Mouse (Mus musculus) heart, postnatal 0 days (tissue): ENCODE measurements around the gene Piwil1. TPM values are rescaled to one million over a fixed set of nuclear protein-coding genes. Genes with fewer than 3 reads are reported as not detected.

Experiments
- ATAC-seq: fragments of 200-750 bp; cut with Nextera tagmentation; 2 replicates; pipeline ENCODE4 v1.8.0; 2017; ENCODE audit warnings: low read depth, moderate number of reproducible peaks, moderate library complexity; ENCODE audit not compliant: insufficient read depth
- DNase-seq: peaks from one replicate; pipeline ENCODE4 v3.0.0-alpha.2; 2016; ENCODE audit warnings: low spot score
- H3K27ac ChIP-seq: fragments of 300-500 bp; sonication (generic); 2 replicates; pipeline ENCODE4 v1.5.1; 2014; ENCODE audit warnings: low read depth, mild to moderate bottlenecking
- H3K27me3 ChIP-seq: fragments of 300-500 bp; sonication (generic); 2 replicates; pipeline ENCODE4 v1.6.1; 2014; ENCODE audit warnings: low read length, mixed read lengths; ENCODE audit not compliant: control insufficient read depth, insufficient read depth
- H3K36me3 ChIP-seq: fragments of 300-500 bp; sonication (generic); replicated peaks from 2 replicates; pipeline ENCODE4 v1.6.1; 2014; ENCODE audit warnings: low read length, mixed read lengths; ENCODE audit not compliant: control insufficient read depth, insufficient read depth
- H3K4me1 ChIP-seq: fragments of 300-500 bp; sonication (generic); 2 replicates; pipeline ENCODE4 v1.6.1; 2014; ENCODE audit warnings: antibody characterized with exemption; ENCODE audit not compliant: control insufficient read depth, insufficient read depth
- H3K4me2 ChIP-seq: fragments of 300-500 bp; sonication (generic); 2 replicates; pipeline ENCODE4 v1.6.1; 2014; ENCODE audit warnings: low read depth, mild to moderate bottlenecking, low read length, moderate library complexity
- H3K4me3 ChIP-seq: fragments of 300-500 bp; sonication (generic); 2 replicates; pipeline ENCODE4 v1.5.1; 2014; ENCODE audit warnings: low read depth, low read length
- H3K9ac ChIP-seq: fragments of 300-500 bp; sonication (generic); replicated peaks from 2 replicates; pipeline ENCODE4 v1.6.1; 2014; ENCODE audit warnings: low read depth, low read length, mixed read lengths
- H3K9me3 ChIP-seq: fragments of 300-500 bp; sonication (generic); replicated peaks from 2 replicates; pipeline ENCODE4 v1.6.1; 2016; ENCODE audit warnings: low read length; ENCODE audit not compliant: control insufficient read depth
- CTCF ChIP-seq: IDR thresholded peaks from 2 replicates; pipeline ENCODE4 v1.5.1; 2016; ENCODE audit warnings: antibody characterized with exemption, control low read depth, low read depth
- EP300 ChIP-seq: IDR thresholded peaks from 2 replicates; pipeline ENCODE4 v1.6.1; 2016; ENCODE audit warnings: antibody characterized with exemption, low read depth
- WGBS: fragments of 180-500 bp; shearing (Covaris S2); extraction: QIAGEN DNeasy Blood & Tissue Kit; methylation state at CpG from one replicate; pipeline ENCODE4 v1.1.7; 2014; 5-methylcytosine and 5-hydroxymethylcytosine counted together
- polyA plus RNA-seq: library from polyadenylated mRNA; unstranded; fragments of >200 nt; fragmentation: Nextera tagmentation; extraction: Ambion mirVana; gene quantifications from 2 replicates; pipeline ENCODE4 v1.2.1, GENCODE M21; 2015
- total RNA-seq: library from RNA; depleted of rRNA; stranded (reverse); fragments of >200 nt; gene quantifications from 2 replicates; pipeline ENCODE4 v1.2.3, GENCODE M21; 2014; ENCODE audit warnings: low replicate concordance; rRNA removed

Gene Piwil1
- total RNA-seq = not detected in 2 replicates
- polyA plus RNA-seq = not detected in 2 replicates

DNA sequence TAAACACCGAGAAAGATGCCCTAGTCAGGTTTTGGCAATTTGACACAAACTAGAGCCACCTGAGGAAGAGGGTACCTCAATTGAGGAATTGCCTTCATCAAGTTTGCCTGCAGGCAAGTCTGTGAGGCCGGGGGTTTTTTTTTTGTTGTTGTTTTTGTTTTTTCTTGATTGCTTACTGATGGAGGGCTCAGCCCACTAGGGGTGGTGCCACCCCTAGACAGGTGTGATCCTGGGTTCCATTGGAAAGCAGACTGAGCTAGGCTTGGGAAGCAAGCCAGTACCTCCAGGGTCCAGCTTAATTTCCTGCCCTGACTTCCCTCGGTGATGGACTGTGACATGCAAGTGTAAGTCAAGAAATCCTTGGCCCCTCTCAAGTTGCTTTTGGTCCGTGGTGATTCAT lies at the start of gene Piwil1:
TSS of gene Piwil1 (plus strand) at position 301 of the 400 bp plus-strand sequence.
- Histone ChIP-seq H3K36me3 (no peaks in the 10 kb centered on the region), H3K27me3 (no peaks in the 10 kb centered on the region), H3K9ac (no peak within 1 kb of the TSS), H3K4me2 (no peak within 1 kb of the TSS), H3K9me3 (no peaks in the 10 kb centered on the region), H3K4me1 (no peaks in the 10 kb centered on the region), H3K4me3 (no peak within 1 kb of the TSS), H3K27ac (no peak within 1 kb of the TSS)
- DNase-seq = no peak
- WGBS = 66% methylated on average over 4 of the region's 4 CpGs
- TF ChIP-seq CTCF (no peak), EP300 (no peak)
- no peak for ATAC-seq

DNA sequence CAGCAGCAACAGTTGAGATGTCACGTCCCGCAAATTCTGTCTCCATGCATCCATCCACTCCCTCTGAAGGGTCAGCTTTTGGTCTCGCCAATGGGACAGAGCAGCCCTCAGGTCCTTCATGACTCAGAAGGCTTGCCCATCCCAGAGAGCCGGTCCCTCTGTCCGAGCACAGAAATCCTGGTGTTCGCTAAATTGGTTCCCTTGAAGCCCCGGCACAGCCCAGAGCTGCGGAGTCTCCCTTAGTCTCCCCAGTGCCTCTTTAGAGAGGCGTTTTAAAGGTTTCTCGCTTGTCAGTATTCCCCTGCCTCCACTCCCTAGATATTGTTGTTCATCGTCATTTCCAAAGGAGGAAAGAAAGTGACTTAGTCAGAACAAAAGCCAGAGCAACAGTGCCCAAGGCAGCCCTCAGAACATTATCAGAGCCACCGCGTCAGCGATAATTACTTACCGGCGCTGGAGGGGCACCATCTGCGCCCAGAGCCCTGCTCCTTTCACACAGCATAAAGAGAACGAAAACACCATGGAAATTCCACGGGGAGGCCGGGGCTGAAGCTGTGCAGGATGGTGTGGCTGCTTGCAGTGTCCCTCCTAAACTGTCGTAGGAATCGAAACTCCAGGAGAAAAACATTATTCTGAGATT lies 45.7 kb upstream of the Piwil1 start:
- ATAC-seq (no peak), DNase-seq (no peak)
- Histone ChIP-seq H3K4me1 (no peaks in the 10 kb centered on the region), H3K27ac (no peak overlapping the region), H3K27me3 (no peaks in the 10 kb centered on the region), H3K36me3 (no peaks in the 10 kb centered on the region), H3K9me3 (no peaks in the 10 kb centered on the region), H3K9ac (no peak overlapping the region), H3K4me2 (no peak overlapping the region), H3K4me3 (no peak overlapping the region)
- TF ChIP-seq EP300 (no peak), CTCF (no peak)
- 46% methylated on average over 22 of the region's 22 CpGs for WGBS

DNA sequence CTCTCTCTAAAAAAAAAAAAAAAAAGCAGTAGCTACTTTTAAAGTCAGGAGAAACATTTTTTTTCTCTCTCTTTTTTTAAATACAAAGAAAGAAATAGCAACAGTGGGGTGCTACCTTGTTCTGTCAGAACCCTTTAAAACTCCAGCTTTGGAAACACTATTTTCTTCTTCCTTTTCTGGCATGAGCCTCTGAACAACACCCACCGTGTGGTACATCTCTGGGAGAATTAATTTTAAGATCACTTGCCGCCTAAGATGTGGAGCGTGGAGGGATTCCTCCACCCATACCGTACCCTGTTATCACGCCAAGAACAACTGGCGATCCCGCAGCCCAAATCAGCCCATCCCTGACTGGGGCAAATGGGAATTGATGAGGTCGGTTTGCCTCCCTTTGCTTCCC lies 42.2 kb upstream of the Piwil1 start:
- no peak for ATAC-seq
- TF ChIP-seq EP300 (no peak), CTCF (no peak)

DNA sequence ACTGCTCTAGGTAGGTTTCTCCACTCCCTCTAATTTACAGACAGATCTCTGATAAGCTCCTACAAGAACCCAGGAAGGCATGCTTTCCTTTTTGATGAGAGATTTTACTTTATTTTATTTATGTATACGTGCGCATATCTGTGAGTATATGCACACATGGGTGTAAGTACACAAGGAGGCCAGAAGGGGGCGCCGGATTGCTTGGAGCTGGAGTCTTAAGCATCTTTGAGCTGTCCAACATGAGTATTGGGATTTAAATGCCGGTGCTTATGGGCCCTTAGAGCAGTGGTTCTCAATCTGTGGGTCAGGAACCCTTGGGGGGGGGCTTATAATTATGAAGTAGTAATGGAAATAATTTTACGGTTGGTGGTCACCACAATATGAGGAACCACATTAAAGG lies 39.4 kb upstream of the Piwil1 start:
- 91% methylated on average over 6 of the region's 6 CpGs for WGBS
- Histone ChIP-seq H3K27ac (no peak overlapping the region), H3K36me3 (no peaks in the 10 kb centered on the region), H3K27me3 (no peaks in the 10 kb centered on the region), H3K4me2 (no peak overlapping the region), H3K9ac (no peak overlapping the region), H3K4me1 (no peaks in the 10 kb centered on the region), H3K9me3 (no peaks in the 10 kb centered on the region; the same call in 1 of the 2 replicates), H3K4me3 (no peak overlapping the region)
- DNase-seq (no peak), ATAC-seq (no peak)
- no peak for TF ChIP-seq EP300
- no peak for TF ChIP-seq CTCF

More for the DNA sequence above, 42.2 kb upstream of the Piwil1 start:
- WGBS = 40% methylated on average over 8 of the region's 8 CpGs
- no peaks in the 10 kb centered on the region for H3K9me3 ChIP-seq
- no peak overlapping the region for H3K4me3 ChIP-seq
- no peaks in the 10 kb centered on the region for H3K27me3 ChIP-seq
- no peak for DNase-seq
- H3K4me1 ChIP-seq = no peaks in the 10 kb centered on the region
- no peaks in the 10 kb centered on the region for H3K36me3 ChIP-seq
- no peak overlapping the region for H3K9ac ChIP-seq
- no peak overlapping the region for H3K27ac ChIP-seq
- no peak overlapping the region for H3K4me2 ChIP-seq

DNA sequence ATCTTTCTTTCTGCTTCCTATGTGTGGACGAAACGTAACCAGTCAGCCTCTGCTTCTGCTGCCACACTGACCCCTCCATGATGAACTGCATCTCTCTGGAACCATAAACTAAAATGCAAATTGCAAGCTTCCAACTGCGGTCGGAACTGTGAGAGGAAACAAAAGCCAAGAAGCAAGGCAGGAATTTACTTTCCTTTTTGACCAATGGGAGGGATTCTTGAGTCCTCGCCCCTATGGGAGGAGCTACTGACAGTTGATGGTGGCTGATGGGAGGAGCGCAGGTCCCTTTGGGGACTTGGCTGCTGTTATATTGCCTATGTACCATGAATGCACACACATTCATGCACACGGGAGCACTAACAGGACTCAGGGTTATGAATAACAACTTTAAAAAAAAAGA lies 38.3 kb upstream of the Piwil1 start:
- H3K27me3 ChIP-seq = no peaks in the 10 kb centered on the region
- no peak for ATAC-seq
- no peak overlapping the region for H3K4me2 ChIP-seq
- H3K36me3 ChIP-seq = no peaks in the 10 kb centered on the region
- H3K9me3 ChIP-seq = no peaks in the 10 kb centered on the region; the same call in 1 of the 2 replicates
- TF ChIP-seq EP300 (no peak), CTCF (no peak)
- no peak overlapping the region for H3K9ac ChIP-seq
- H3K4me1 ChIP-seq = no peaks in the 10 kb centered on the region
- H3K4me3 ChIP-seq = no peak overlapping the region
- no peak for DNase-seq
- no peak overlapping the region for H3K27ac ChIP-seq
- 75% methylated on average over 7 of the region's 7 CpGs for whole genome bisulfite sequencing

DNA sequence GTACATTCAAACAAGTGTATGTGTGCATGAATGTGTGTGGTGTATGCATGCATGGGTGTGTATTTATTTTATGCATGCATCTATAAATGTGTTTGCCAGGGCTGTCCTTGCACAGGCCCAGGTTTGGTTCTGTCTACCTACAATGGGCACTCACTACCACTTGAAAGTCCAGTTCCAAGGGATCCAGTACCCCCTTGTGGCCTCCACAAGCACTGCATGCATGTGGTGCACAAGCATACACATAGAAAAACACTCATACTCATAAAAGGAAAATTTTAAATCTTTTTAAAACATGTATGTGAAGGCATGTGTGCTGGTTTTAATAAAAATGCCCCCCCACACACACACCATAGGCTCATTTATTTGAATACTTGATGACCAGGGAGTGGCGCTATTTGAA lies 37.3 kb upstream of the Piwil1 start:
- no peaks in the 10 kb centered on the region for H3K36me3 ChIP-seq
- TF ChIP-seq EP300 (no peak), CTCF (peak; percentile 11; the same call in 1 of the 2 replicates)
- no peaks in the 10 kb centered on the region for H3K4me1 ChIP-seq
- no peaks in the 10 kb centered on the region; the same call in 1 of the 2 replicates for H3K9me3 ChIP-seq
- H3K9ac ChIP-seq = no peak overlapping the region
- H3K27ac ChIP-seq = no peak overlapping the region
- ATAC-seq (no peak), DNase-seq (no peak)
- H3K27me3 ChIP-seq = no peaks in the 10 kb centered on the region
- no peak overlapping the region for H3K4me3 ChIP-seq
- no peak overlapping the region for H3K4me2 ChIP-seq
- WGBS = 87% methylated on average over 1 of the region's 1 CpGs
